9 mouse cellular contexts compared by ENCODE assay signal in genomic region chr7:100325482-100325881, GRCm38 (mm10). TPM values are rescaled to one million over a fixed set of nuclear protein-coding genes. Genes with fewer than 3 reads are reported as not detected.
A peak's percentile ranks its signal among the peaks of the same experiment; 100 is the strongest.
DNase-seq lines count a peak whose midpoint lies in the region; ATAC-seq and TF ChIP-seq lines count a peak whose summit lies in the region.
"Had no signal": no experiment of that assay in that cellular context is flagged by ENCODE, and none has a peak within 500 bp of the region (broad histone marks: within the 10 kb centered on the region; RNA-seq: fewer than 3 reads in every experiment).

No protein-coding gene starts in this region.

- peak; percentile 55; the same call in 1 of the 2 replicates for TF ChIP-seq CTCF in testis, adult 2 months (IDR thresholded peaks at IDR 0.05; ENCODE audit: control insufficient read depth, insufficient read depth, insufficient replicate concordance, low read depth, low read length)

- H3K4me1 ChIP-seq in heart, embryonic 11.5 days (ENCODE audit: control insufficient read depth, insufficient read depth, low read length): no peaks in the 10 kb centered on the region
- H3K4me1 ChIP-seq in testis, adult 2 months (ENCODE audit: control insufficient read depth, insufficient read depth, low read length): no peaks in the 10 kb centered on the region
- H3K4me1 ChIP-seq: hindbrain, embryonic 15.5 days had no signal

- WGBS in heart, embryonic 11.5 days (ENCODE audit: insufficient replicate concordance): 71% methylated on average over 6 of the region's 6 CpGs

- peak; percentile 86 for DNase-seq in heart, adult 11 months
- no peak for DNase-seq in testis, postnatal 14 days (ENCODE audit: low spot score)
- DNase-seq in cerebellum, adult 9-10 months: peak; percentile 25
- DNase-seq in induced T-regulatory cell, adult 2 months (ENCODE audit: low read depth): peak; percentile 35
- peak; percentile 62 for DNase-seq in lung, postnatal 14 days

- ATAC-seq in heart, embryonic 11.5 days (replicated peaks; ENCODE audit: insufficient number of reproducible peaks, low FRiP score, low TSS enrichment): no peak
- no peak for ATAC-seq in megakaryocyte, adult 5-6 weeks (ENCODE audit: poor library complexity, severe bottlenecking)

- H3K9ac ChIP-seq in heart, embryonic 11.5 days (ENCODE audit: low read depth, low read length): no peak overlapping the region
- H3K9ac ChIP-seq: hindbrain, embryonic 15.5 days had no signal

- no peak overlapping the region for H3K27ac ChIP-seq in heart, embryonic 11.5 days (ENCODE audit: low read depth, low read length)
- H3K27ac ChIP-seq in testis, adult 2 months (ENCODE audit: control insufficient read depth, insufficient read depth, low read depth, low read length): no peak overlapping the region
- H3K27ac ChIP-seq: hindbrain, embryonic 15.5 days had no signal

- H3K4me2 ChIP-seq in heart, embryonic 11.5 days: no peak overlapping the region
- H3K4me2 ChIP-seq: hindbrain, embryonic 15.5 days had no signal

- H3K9me3 ChIP-seq in heart, embryonic 11.5 days (replicated peaks; ENCODE audit: control insufficient read depth, low read length): no peaks in the 10 kb centered on the region
- H3K9me3 ChIP-seq: hindbrain, embryonic 15.5 days had no signal

- TF ChIP-seq POLR2A in testis, adult 2 months (IDR thresholded peaks at IDR 0.05; ENCODE audit: control insufficient read depth, low read depth, low read length): no peak

- H3K4me3 ChIP-seq in heart, embryonic 11.5 days (ENCODE audit: low read depth, low read length): no peak overlapping the region
- H3K4me3 ChIP-seq in testis, adult 2 months (ENCODE audit: control insufficient read depth, low read depth, low read length): no peak overlapping the region
- H3K4me3 ChIP-seq: hindbrain, embryonic 15.5 days had no signal

- H3K27me3 ChIP-seq in heart, embryonic 11.5 days (ENCODE audit: control insufficient read depth, insufficient read depth, low read length): no peaks in the 10 kb centered on the region
- H3K27me3 ChIP-seq in testis, adult 2 months (ENCODE audit: control insufficient read depth, insufficient read depth, low read length): no peaks in the 10 kb centered on the region
- H3K27me3 ChIP-seq: hindbrain, embryonic 15.5 days had no signal

- H3K36me3 ChIP-seq in heart, embryonic 11.5 days (ENCODE audit: control insufficient read depth, insufficient read depth, low read length): peaks cover 7% of the 10 kb centered on the region; the same call in 1 of the 2 replicates
- H3K36me3 ChIP-seq in testis, adult 2 months (ENCODE audit: control insufficient read depth, insufficient read depth, low read length): no peaks in the 10 kb centered on the region

RNA-seq across cellular contexts. Expression of gene P4ha3, which starts 40.2 kb away (rescaled TPM):
- polyA plus RNA-seq in heart, embryonic 11.5 days (2014; fragmentation: Nextera tagmentation; extraction: Ambion mirVana): 16.2 and 17.5 TPM in 2 replicates
- 0.23 and 1.4 TPM in 2 replicates for polyA plus RNA-seq in testis, adult 2 months (2012; rRNA removed)
- total RNA-seq in megakaryocyte, adult 5-6 weeks (2015): not detected in 2 replicates
- not detected in 2 replicates for total RNA-seq in megakaryocyte, adult 5-6 weeks (2017)

RNA-seq across cellular contexts. Expression of gene C2cd3, which starts 46.6 kb away (rescaled TPM):
- 20.4 and 22.7 TPM in 2 replicates for polyA plus RNA-seq in heart, embryonic 11.5 days (2014; fragmentation: Nextera tagmentation; extraction: Ambion mirVana)
- 39.7 and 41.8 TPM in 2 replicates for polyA plus RNA-seq in testis, adult 2 months (2012; rRNA removed)
- 51.1 and 55.6 TPM in 2 replicates for total RNA-seq in megakaryocyte, adult 5-6 weeks (2015)
- total RNA-seq in megakaryocyte, adult 5-6 weeks (2017): 21.0 and 24.1 TPM in 2 replicates

RNA-seq across cellular contexts. Expression of gene Ppme1, which starts 46.6 kb away (rescaled TPM):
- polyA plus RNA-seq in heart, embryonic 11.5 days (2014; fragmentation: Nextera tagmentation; extraction: Ambion mirVana): 56.4 and 62.2 TPM in 2 replicates
- 129 and 138 TPM in 2 replicates for polyA plus RNA-seq in testis, adult 2 months (2012; rRNA removed)
- 10.6 and 12.9 TPM in 2 replicates for total RNA-seq in megakaryocyte, adult 5-6 weeks (2015)
- 19.9 and 27.5 TPM in 2 replicates for total RNA-seq in megakaryocyte, adult 5-6 weeks (2017)
